In the genomic region with DNA sequence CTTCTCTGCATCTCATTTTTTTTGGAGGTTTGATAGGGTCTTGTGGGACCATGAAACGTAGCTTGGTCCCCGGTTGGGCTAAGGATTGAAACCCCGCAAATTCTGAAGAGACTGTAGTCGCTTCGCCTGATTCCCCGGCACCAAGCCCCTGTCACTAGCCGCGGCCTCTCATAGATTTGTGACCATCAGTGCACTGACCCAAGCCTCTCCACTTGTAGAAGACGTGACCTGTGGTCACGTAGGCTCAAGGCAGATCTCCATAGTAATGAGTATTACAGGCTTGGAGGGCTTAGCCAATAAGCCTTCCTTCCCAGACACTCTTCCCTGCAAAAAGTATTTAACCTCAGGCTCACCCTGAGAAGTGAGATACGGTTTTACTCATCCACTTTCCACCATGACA, we compare ENCODE assay signal across 15 mouse cellular contexts.
DNase-seq lines count a peak whose midpoint lies in the region; ATAC-seq and TF ChIP-seq lines count a peak whose summit lies in the region.
"Had no signal": no experiment of that assay in that cellular context is flagged by ENCODE, and none has a peak within 500 bp of the region (broad histone marks: within the 10 kb centered on the region; RNA-seq: fewer than 3 reads in every experiment).

No protein-coding gene starts in this region.

- no peaks in the 10 kb centered on the region for H3K36me3 ChIP-seq in midbrain, embryonic 11.5 days (ENCODE audit: control insufficient read depth, insufficient read depth, low read length)
- no peaks in the 10 kb centered on the region for H3K36me3 ChIP-seq in midbrain, embryonic 10.5 days
- no peaks in the 10 kb centered on the region for H3K36me3 ChIP-seq in forebrain, embryonic 16.5 days (ENCODE audit: control insufficient read depth, insufficient read depth)
- H3K36me3 ChIP-seq in hindbrain, postnatal 0 days (ENCODE audit: insufficient read depth, low read length): no peaks in the 10 kb centered on the region
- no peaks in the 10 kb centered on the region for H3K36me3 ChIP-seq in neural tube, embryonic 14.5 days (ENCODE audit: control insufficient read depth, insufficient read depth, low read length)
- no peaks in the 10 kb centered on the region for H3K36me3 ChIP-seq in heart, embryonic 11.5 days (ENCODE audit: control insufficient read depth, insufficient read depth, low read length)
- H3K36me3 ChIP-seq: embryonic facial prominence, embryonic 13.5 days; heart, embryonic 15.5 days had no signal

- H3K4me2 ChIP-seq in midbrain, embryonic 11.5 days: no peak overlapping the region
- no peak overlapping the region for H3K4me2 ChIP-seq in forebrain, embryonic 16.5 days (ENCODE audit: low read length)
- no peak overlapping the region for H3K4me2 ChIP-seq in hindbrain, postnatal 0 days (ENCODE audit: low read depth, low read length)
- H3K4me2 ChIP-seq in neural tube, embryonic 14.5 days (ENCODE audit: low read depth, low read length): no peak overlapping the region
- no peak overlapping the region for H3K4me2 ChIP-seq in heart, embryonic 11.5 days
- H3K4me2 ChIP-seq: embryonic facial prominence, embryonic 13.5 days; heart, embryonic 15.5 days had no signal

- no peak overlapping the region for H3K9ac ChIP-seq in midbrain, embryonic 11.5 days (ENCODE audit: low read length)
- no peak overlapping the region; the same call in 1 of the 2 replicates for H3K9ac ChIP-seq in forebrain, embryonic 16.5 days (replicated peaks; ENCODE audit: low read depth, low read length)
- no peak overlapping the region for H3K9ac ChIP-seq in hindbrain, postnatal 0 days (replicated peaks; ENCODE audit: low read length)
- H3K9ac ChIP-seq in neural tube, embryonic 14.5 days (replicated peaks; ENCODE audit: low read depth, low read length): no peak overlapping the region
- H3K9ac ChIP-seq in heart, embryonic 11.5 days (ENCODE audit: low read depth, low read length): no peak overlapping the region
- H3K9ac ChIP-seq: embryonic facial prominence, embryonic 13.5 days; heart, embryonic 15.5 days; liver, postnatal 0 days had no signal

- no peaks in the 10 kb centered on the region for H3K27me3 ChIP-seq in midbrain, embryonic 11.5 days (ENCODE audit: control insufficient read depth, insufficient read depth, low read length)
- H3K27me3 ChIP-seq in midbrain, embryonic 10.5 days (ENCODE audit: low read depth, poor library complexity, severe bottlenecking): no peaks in the 10 kb centered on the region
- H3K27me3 ChIP-seq in forebrain, embryonic 16.5 days (replicated peaks; ENCODE audit: control insufficient read depth, insufficient read depth, low read length): no peaks in the 10 kb centered on the region
- no peaks in the 10 kb centered on the region for H3K27me3 ChIP-seq in hindbrain, postnatal 0 days (ENCODE audit: insufficient read depth, low read length)
- no peaks in the 10 kb centered on the region for H3K27me3 ChIP-seq in neural tube, embryonic 14.5 days (ENCODE audit: control insufficient read depth, insufficient read depth, low read length)
- no peaks in the 10 kb centered on the region for H3K27me3 ChIP-seq in heart, embryonic 11.5 days (ENCODE audit: control insufficient read depth, insufficient read depth, low read length)
- H3K27me3 ChIP-seq: embryonic facial prominence, embryonic 13.5 days; heart, embryonic 15.5 days had no signal

- no peak overlapping the region for H3K4me3 ChIP-seq in midbrain, embryonic 11.5 days (ENCODE audit: low read depth, low read length)
- no peak overlapping the region for H3K4me3 ChIP-seq in midbrain, embryonic 10.5 days
- H3K4me3 ChIP-seq in forebrain, embryonic 16.5 days (replicated peaks; ENCODE audit: low read length): no peak overlapping the region
- H3K4me3 ChIP-seq in hindbrain, postnatal 0 days (ENCODE audit: low read length): no peak overlapping the region
- H3K4me3 ChIP-seq in neural tube, embryonic 14.5 days (ENCODE audit: low read depth, low read length): no peak overlapping the region
- no peak overlapping the region for H3K4me3 ChIP-seq in heart, embryonic 11.5 days (ENCODE audit: low read depth, low read length)
- H3K4me3 ChIP-seq: embryonic facial prominence, embryonic 13.5 days; heart, embryonic 15.5 days; megakaryocyte, embryonic 14.5 days had no signal

- H3K4me1 ChIP-seq in midbrain, embryonic 11.5 days (ENCODE audit: control insufficient read depth, insufficient read depth, low read length): no peaks in the 10 kb centered on the region
- peaks cover 2% of the 10 kb centered on the region; the same call in 1 of the 2 replicates for H3K4me1 ChIP-seq in midbrain, embryonic 10.5 days
- H3K4me1 ChIP-seq in forebrain, embryonic 16.5 days (replicated peaks; ENCODE audit: control insufficient read depth, insufficient read depth, low read length): peaks cover 6% of the 10 kb centered on the region; the same call in 1 of the 2 replicates
- 0 out of 2 replicates have a peak, but pooled peaks cover 4% of the 10 kb centered on the region for H3K4me1 ChIP-seq in hindbrain, postnatal 0 days (ENCODE audit: insufficient read depth, low read length)
- H3K4me1 ChIP-seq in neural tube, embryonic 14.5 days (ENCODE audit: control insufficient read depth, insufficient read depth, low read length): peaks cover 3% of the 10 kb centered on the region; the same call in 1 of the 2 replicates
- H3K4me1 ChIP-seq in heart, embryonic 11.5 days (ENCODE audit: control insufficient read depth, insufficient read depth, low read length): no peaks in the 10 kb centered on the region
- H3K4me1 ChIP-seq: embryonic facial prominence, embryonic 13.5 days; heart, embryonic 15.5 days had no signal

- H3K27ac ChIP-seq in midbrain, embryonic 11.5 days (ENCODE audit: low read depth, low read length): no peak overlapping the region; the same call in 1 of the 2 replicates
- no peak overlapping the region for H3K27ac ChIP-seq in midbrain, embryonic 10.5 days (replicated peaks)
- peak overlapping the region; percentile 51; the same call in 1 of the 2 replicates for H3K27ac ChIP-seq in forebrain, embryonic 16.5 days (ENCODE audit: low read length)
- peak overlapping the region; percentile 32; the same call in 1 of the 2 replicates for H3K27ac ChIP-seq in hindbrain, postnatal 0 days
- peak overlapping the region; percentile 8; the same call in 1 of the 2 replicates for H3K27ac ChIP-seq in neural tube, embryonic 14.5 days (ENCODE audit: low read depth, low read length)
- H3K27ac ChIP-seq in heart, embryonic 11.5 days (ENCODE audit: low read depth, low read length): no peak overlapping the region
- H3K27ac ChIP-seq: embryonic facial prominence, embryonic 13.5 days; heart, embryonic 15.5 days had no signal

- no peak for DNase-seq in midbrain, embryonic 11.5 days (ENCODE audit: low spot score, missing footprints)
- no peak for DNase-seq in midbrain, embryonic 10.5 days (ENCODE audit: low spot score)
- DNase-seq in hindbrain, postnatal 0 days (ENCODE audit: low spot score): no peak
- DNase-seq in cerebellum, adult 11 months: no peak
- DNase-seq: adrenal gland, postnatal 14 days; kidney, adult 18-20 months; liver; liver, postnatal 0 days; lung, postnatal 14 days had no signal

- H3K9me3 ChIP-seq in midbrain, embryonic 11.5 days (ENCODE audit: control insufficient read depth, low read length): no peaks in the 10 kb centered on the region
- no peaks in the 10 kb centered on the region for H3K9me3 ChIP-seq in midbrain, embryonic 10.5 days (replicated peaks)
- H3K9me3 ChIP-seq in forebrain, embryonic 16.5 days (ENCODE audit: control insufficient read depth, low read length): no peaks in the 10 kb centered on the region
- H3K9me3 ChIP-seq in hindbrain, postnatal 0 days (ENCODE audit: low read length): no peaks in the 10 kb centered on the region
- H3K9me3 ChIP-seq in neural tube, embryonic 14.5 days (ENCODE audit: control insufficient read depth, low read length): no peaks in the 10 kb centered on the region
- H3K9me3 ChIP-seq in heart, embryonic 11.5 days (replicated peaks; ENCODE audit: control insufficient read depth, low read length): no peaks in the 10 kb centered on the region
- H3K9me3 ChIP-seq: embryonic facial prominence, embryonic 13.5 days; heart, embryonic 15.5 days; megakaryocyte, embryonic 14.5 days had no signal

- TF ChIP-seq CTCF in hindbrain, postnatal 0 days (IDR thresholded peaks at IDR 0.05; ENCODE audit: low read depth): no peak

- peak; percentile 52; the same call in 1 of the 2 replicates for ATAC-seq in midbrain, embryonic 11.5 days (ENCODE audit: low FRiP score)
- no peak for ATAC-seq in forebrain, embryonic 16.5 days
- peak; percentile 11; the same call in 1 of the 2 replicates for ATAC-seq in hindbrain, postnatal 0 days
- ATAC-seq in neural tube, embryonic 14.5 days (ENCODE audit: low read depth): no peak
- ATAC-seq in heart, embryonic 11.5 days (replicated peaks; ENCODE audit: insufficient number of reproducible peaks, low FRiP score, low TSS enrichment): no peak
- ATAC-seq: liver, postnatal 0 days had no signal

- 76% methylated on average over 11 of the region's 11 CpGs for WGBS in midbrain, embryonic 11.5 days
- WGBS in midbrain, embryonic 10.5 days: 80% methylated on average over 11 of the region's 11 CpGs
- WGBS in forebrain, embryonic 16.5 days: 80% methylated on average over 11 of the region's 11 CpGs
- WGBS in hindbrain, postnatal 0 days: 70% methylated on average over 11 of the region's 11 CpGs
- 70% methylated on average over 11 of the region's 11 CpGs for WGBS in neural tube, embryonic 14.5 days
- WGBS in heart, embryonic 11.5 days (ENCODE audit: insufficient replicate concordance): 90% methylated on average over 11 of the region's 11 CpGs

Comparison
In these comparisons a context has a peak if more than half of its experiments do, and no peak if none do; other contexts are left out.
1. ATAC-seq: peak in midbrain, embryonic 11.5 days (single experiment) and hindbrain, postnatal 0 days (single experiment); none in forebrain, embryonic 16.5 days (single experiment), neural tube, embryonic 14.5 days (single experiment) and heart, embryonic 11.5 days (single experiment).
2. H3K27ac ChIP-seq: peak in forebrain, embryonic 16.5 days (single experiment), hindbrain, postnatal 0 days (single experiment) and neural tube, embryonic 14.5 days (single experiment); none in midbrain, embryonic 11.5 days (single experiment), midbrain, embryonic 10.5 days (single experiment) and heart, embryonic 11.5 days (single experiment).